Mouse (Mus musculus): ENCODE data around the gene Tmem125. TPM values are rescaled to one million over a fixed set of nuclear protein-coding genes. Genes with fewer than 3 reads are reported as not detected.

Gene Tmem125
- 3.7 and 4.4 TPM in 2 replicates for polyA plus RNA-seq (2015; fragmentation: Nextera tagmentation; extraction: Ambion mirVana)

- peak within 1 kb of the TSS; percentile 73 for H3K4me2 ChIP-seq (ENCODE audit: low read depth, low read length)
- DNase-seq = peak; percentile 80
- peak; percentile 78 for ATAC-seq
- H3K36me3 ChIP-seq (replicated peaks; ENCODE audit: insufficient read depth, low read length) = no peaks in the 10 kb centered on the region
- 0 out of 2 replicates have a peak, but pooled peaks cover 5% of the 10 kb centered on the region for H3K4me1 ChIP-seq (ENCODE audit: insufficient read depth)
- H3K4me3 ChIP-seq (ENCODE audit: low read depth, low read length) = peak within 1 kb of the TSS; percentile 45
- H3K27me3 ChIP-seq (ENCODE audit: insufficient read depth, low read length) = no peaks in the 10 kb centered on the region
- peak within 1 kb of the TSS; percentile 90 for H3K27ac ChIP-seq (ENCODE audit: low read depth)
- WGBS (ENCODE audit: insufficient replicate concordance) = 6% methylated on average over 24 of the region's 24 CpGs
- no peak for TF ChIP-seq CTCF (IDR thresholded peaks at IDR 0.05; ENCODE audit: low read depth)
- TF ChIP-seq EP300 (IDR thresholded peaks at IDR 0.05; ENCODE audit: low read depth) = no peak
- H3K9me3 ChIP-seq (ENCODE audit: low read length) = no peaks in the 10 kb centered on the region
- peak within 1 kb of the TSS; percentile 52 for H3K9ac ChIP-seq (replicated peaks)
These were observed at the start of gene Tmem125 for GRCm38 (mm10) chr4:118543592-118544260. Gene Tmem125, minus strand, starts transcription at chr4:118544044.

GRCm38 (mm10) chr4:118589733-118590130, 45.9 kb upstream of the Tmem125 start:
- no peak overlapping the region for H3K27ac ChIP-seq (ENCODE audit: low read depth)
- H3K4me2 ChIP-seq (ENCODE audit: low read depth, low read length) = no peak overlapping the region
- H3K36me3 ChIP-seq (replicated peaks; ENCODE audit: insufficient read depth, low read length) = no peaks in the 10 kb centered on the region
- TF ChIP-seq EP300 (IDR thresholded peaks at IDR 0.05; ENCODE audit: low read depth) (no peak), CTCF (IDR thresholded peaks at IDR 0.05; ENCODE audit: low read depth) (no peak)
- ATAC-seq (no peak), DNase-seq (no peak)
- H3K4me1 ChIP-seq (ENCODE audit: insufficient read depth) = no peaks in the 10 kb centered on the region
- no peak overlapping the region for H3K4me3 ChIP-seq (ENCODE audit: low read depth, low read length)
- no peaks in the 10 kb centered on the region for H3K27me3 ChIP-seq (ENCODE audit: insufficient read depth, low read length)
- 22% methylated on average over 7 of the region's 7 CpGs for WGBS (ENCODE audit: insufficient replicate concordance)
- H3K9ac ChIP-seq (replicated peaks) = no peak overlapping the region
- no peaks in the 10 kb centered on the region for H3K9me3 ChIP-seq (ENCODE audit: low read length)

GRCm38 (mm10) chr4:118589053-118589732, 45.3 kb upstream of the Tmem125 start:
- H3K9ac ChIP-seq (replicated peaks) = no peak overlapping the region
- no peaks in the 10 kb centered on the region for H3K27me3 ChIP-seq (ENCODE audit: insufficient read depth, low read length)
- no peak for DNase-seq
- no peak for ATAC-seq
- H3K27ac ChIP-seq (ENCODE audit: low read depth) = no peak overlapping the region
- no peaks in the 10 kb centered on the region for H3K4me1 ChIP-seq (ENCODE audit: insufficient read depth)
- H3K9me3 ChIP-seq (ENCODE audit: low read length) = no peaks in the 10 kb centered on the region
- 71% methylated on average over 12 of the region's 12 CpGs for WGBS (ENCODE audit: insufficient replicate concordance)
- H3K4me3 ChIP-seq (ENCODE audit: low read depth, low read length) = no peak overlapping the region
- no peak overlapping the region for H3K4me2 ChIP-seq (ENCODE audit: low read depth, low read length)
- no peaks in the 10 kb centered on the region for H3K36me3 ChIP-seq (replicated peaks; ENCODE audit: insufficient read depth, low read length)
- no peak for TF ChIP-seq EP300 (IDR thresholded peaks at IDR 0.05; ENCODE audit: low read depth)
- TF ChIP-seq CTCF (IDR thresholded peaks at IDR 0.05; ENCODE audit: low read depth) = no peak

- H3K4me2 ChIP-seq (ENCODE audit: low read depth, low read length) = no peak overlapping the region
- no peak overlapping the region for H3K4me3 ChIP-seq (ENCODE audit: low read depth, low read length)
- no peaks in the 10 kb centered on the region for H3K4me1 ChIP-seq (ENCODE audit: insufficient read depth)
- no peaks in the 10 kb centered on the region for H3K9me3 ChIP-seq (ENCODE audit: low read length)
- H3K9ac ChIP-seq (replicated peaks) = no peak overlapping the region
- TF ChIP-seq CTCF (IDR thresholded peaks at IDR 0.05; ENCODE audit: low read depth) (peak; percentile 37), EP300 (IDR thresholded peaks at IDR 0.05; ENCODE audit: low read depth) (no peak)
- no peak overlapping the region for H3K27ac ChIP-seq (ENCODE audit: low read depth)
- no peaks in the 10 kb centered on the region for H3K27me3 ChIP-seq (ENCODE audit: insufficient read depth, low read length)
- no peaks in the 10 kb centered on the region for H3K36me3 ChIP-seq (replicated peaks; ENCODE audit: insufficient read depth, low read length)
- ATAC-seq (no peak), DNase-seq (no peak)
- 87% methylated on average over 8 of the region's 8 CpGs for WGBS (ENCODE audit: insufficient replicate concordance)
These were observed 38.8 kb upstream of the Tmem125 start for GRCm38 (mm10) chr4:118582629-118583028.

- H3K4me3 ChIP-seq (ENCODE audit: low read depth, low read length) = no peak overlapping the region
- no peaks in the 10 kb centered on the region for H3K4me1 ChIP-seq (ENCODE audit: insufficient read depth)
- DNase-seq (no peak), ATAC-seq (no peak)
- H3K9ac ChIP-seq (replicated peaks) = no peak overlapping the region
- WGBS (ENCODE audit: insufficient replicate concordance) = 66% methylated on average over 11 of the region's 11 CpGs
- no peak overlapping the region for H3K27ac ChIP-seq (ENCODE audit: low read depth)
- TF ChIP-seq EP300 (IDR thresholded peaks at IDR 0.05; ENCODE audit: low read depth) (no peak), CTCF (IDR thresholded peaks at IDR 0.05; ENCODE audit: low read depth) (no peak)
- no peaks in the 10 kb centered on the region for H3K27me3 ChIP-seq (ENCODE audit: insufficient read depth, low read length)
- no peaks in the 10 kb centered on the region for H3K36me3 ChIP-seq (replicated peaks; ENCODE audit: insufficient read depth, low read length)
- H3K4me2 ChIP-seq (ENCODE audit: low read depth, low read length) = no peak overlapping the region
- no peaks in the 10 kb centered on the region for H3K9me3 ChIP-seq (ENCODE audit: low read length)
These were observed 37.7 kb upstream of the Tmem125 start for GRCm38 (mm10) chr4:118581508-118581907.

- H3K9ac ChIP-seq (replicated peaks) = no peak overlapping the region
- TF ChIP-seq EP300 (IDR thresholded peaks at IDR 0.05; ENCODE audit: low read depth) (no peak), CTCF (IDR thresholded peaks at IDR 0.05; ENCODE audit: low read depth) (peak; percentile 64)
- 40% methylated on average over 13 of the region's 13 CpGs for whole genome bisulfite sequencing (ENCODE audit: insufficient replicate concordance)
- no peaks in the 10 kb centered on the region for H3K27me3 ChIP-seq (ENCODE audit: insufficient read depth, low read length)
- H3K9me3 ChIP-seq (ENCODE audit: low read length) = no peaks in the 10 kb centered on the region
- no peak overlapping the region for H3K4me3 ChIP-seq (ENCODE audit: low read depth, low read length)
- ATAC-seq (no peak), DNase-seq (peak; percentile 44)
- H3K36me3 ChIP-seq (replicated peaks; ENCODE audit: insufficient read depth, low read length) = no peaks in the 10 kb centered on the region
- no peak overlapping the region for H3K4me2 ChIP-seq (ENCODE audit: low read depth, low read length)
- H3K27ac ChIP-seq (ENCODE audit: low read depth) = no peak overlapping the region
- no peaks in the 10 kb centered on the region for H3K4me1 ChIP-seq (ENCODE audit: insufficient read depth)
These were observed 35.5 kb upstream of the Tmem125 start for GRCm38 (mm10) chr4:118579313-118579712.
